Mouse (Mus musculus) stomach, embryonic 16.5 days (tissue): Measurements from ENCODE around the gene Nkapd1. TPM values are rescaled to one million over a fixed set of nuclear protein-coding genes. Genes with fewer than 3 reads are reported as not detected.

ENCODE experiments used
- ATAC-seq: fragments of 200-750 bp; cut with Nextera tagmentation; 2 replicates; pipeline ENCODE4 v1.8.0; 2017; ENCODE audit warnings: moderate number of reproducible peaks, moderate TSS enrichment; ENCODE audit not compliant: insufficient read depth, low FRiP score
- H3K27ac ChIP-seq: fragments of 300-500 bp; sonication (generic); 2 replicates; pipeline ENCODE4 v1.5.1; 2014; ENCODE audit warnings: low read length
- H3K27me3 ChIP-seq: fragments of 300-500 bp; sonication (generic); 2 replicates; pipeline ENCODE4 v1.6.1; 2014; ENCODE audit warnings: low read length, control low read depth, mixed read lengths; ENCODE audit not compliant: control insufficient read depth, insufficient read depth
- H3K36me3 ChIP-seq: fragments of 300-500 bp; sonication (generic); 2 replicates; pipeline ENCODE4 v1.6.1; 2014; ENCODE audit warnings: low read length; ENCODE audit not compliant: control insufficient read depth, insufficient read depth
- H3K4me1 ChIP-seq: fragments of 300-500 bp; sonication (generic); 2 replicates; pipeline ENCODE4 v1.6.1; 2014; ENCODE audit warnings: low read length, control low read depth, mixed read lengths; ENCODE audit not compliant: control insufficient read depth, insufficient read depth
- H3K4me2 ChIP-seq: fragments of 300-500 bp; sonication (generic); 2 replicates; pipeline ENCODE4 v1.6.1; 2014; ENCODE audit warnings: low read depth, low read length, mixed read lengths
- H3K4me3 ChIP-seq: fragments of 300-500 bp; sonication (generic); replicated peaks from 2 replicates; pipeline ENCODE4 v1.5.1; 2014; ENCODE audit warnings: mild to moderate bottlenecking, low read length
- H3K9ac ChIP-seq: fragments of 300-500 bp; sonication (generic); 2 replicates; pipeline ENCODE4 v1.6.1; 2014; ENCODE audit warnings: low read length
- H3K9me3 ChIP-seq: fragments of 300-500 bp; sonication (generic); replicated peaks from 2 replicates; pipeline ENCODE4 v1.6.1; 2016; ENCODE audit warnings: low read length, control low read depth; ENCODE audit not compliant: control insufficient read depth
- WGBS: fragments of 180-500 bp; shearing (Covaris S2); extraction: QIAGEN DNeasy Blood & Tissue Kit; methylation state at CpG from one replicate; pipeline ENCODE4 v1.1.7; 2014; 5-methylcytosine and 5-hydroxymethylcytosine counted together
- polyA plus RNA-seq: library from polyadenylated mRNA; unstranded; fragments of >200 nt; fragmentation: Nextera tagmentation; extraction: Ambion mirVana; gene quantifications from 2 replicates; pipeline ENCODE4 v1.2.1, GENCODE M21; 2015

The Nkapd1 gene
- polyA plus RNA-seq, 1 experiment from 2014 or later, result 18.2 TPM

GRCm38 (mm10) chr9:50565173-50565572, 52.1 kb downstream of the Nkapd1 start:
- ATAC-seq, result no peak
- no peak overlapping the region for H3K9ac ChIP-seq
- 0 out of 2 replicates have a peak overlapping the region, but pooled peaks have one; percentile 5 for H3K4me2 ChIP-seq
- H3K27ac ChIP-seq, result no peak overlapping the region
- H3K27me3 ChIP-seq, result no peaks in the 10 kb centered on the region
- no peaks in the 10 kb centered on the region for H3K4me1 ChIP-seq
- WGBS, result 71% methylated on average over 7 of the region's 7 CpGs
- no peak overlapping the region for H3K4me3 ChIP-seq
- no peaks in the 10 kb centered on the region for H3K9me3 ChIP-seq
- H3K36me3 ChIP-seq, result no peaks in the 10 kb centered on the region

- Histone ChIP-seq H3K4me2 (no peak overlapping the region), H3K4me3 (no peak overlapping the region), H3K4me1 (no peaks in the 10 kb centered on the region), H3K9ac (no peak overlapping the region), H3K27me3 (no peaks in the 10 kb centered on the region), H3K9me3 (no peaks in the 10 kb centered on the region), H3K36me3 (no peaks in the 10 kb centered on the region), H3K27ac (no peak overlapping the region)
- no peak for ATAC-seq
- 81% methylated on average over 2 of the region's 2 CpGs for WGBS
These were observed 55.3 kb downstream of the Nkapd1 start for GRCm38 (mm10) chr9:50561918-50562360.

- ATAC-seq, result no peak
- H3K4me1 ChIP-seq, result no peaks in the 10 kb centered on the region
- H3K9ac ChIP-seq, result no peak within 1 kb of the TSS
- no peaks in the 10 kb centered on the region for H3K36me3 ChIP-seq
- no peaks in the 10 kb centered on the region for H3K27me3 ChIP-seq
- WGBS, result 87% methylated on average over 38 of the region's 38 CpGs
- H3K27ac ChIP-seq, result no peak within 1 kb of the TSS
- H3K4me3 ChIP-seq, result no peak within 1 kb of the TSS
- no peaks in the 10 kb centered on the region for H3K9me3 ChIP-seq
- no peak within 1 kb of the TSS for H3K4me2 ChIP-seq
These were observed 55.9 kb downstream of the Nkapd1 start, which contains the start of gene Tex12 for GRCm38 (mm10) chr9:50561145-50561917. Gene Tex12 (minus strand): TSS chr9:50561325.

Other genes starting within 250 kb of the Nkapd1 start
- 17.9 and 25.0 TPM in 2 replicates for gene Plet1, start 122.9 kb downstream of the Nkapd1 start, polyA plus RNA-seq
- 85.1 and 91.8 TPM in 2 replicates for gene Pts, start 88.7 kb downstream of the Nkapd1 start, polyA plus RNA-seq
- 21.1 and 24.3 TPM in 2 replicates for gene Il18, start 62.6 kb downstream of the Nkapd1 start, polyA plus RNA-seq
- gene Bco2, start 62.3 kb downstream of the Nkapd1 start, polyA plus RNA-seq, result 2.0 and 2.2 TPM in 2 replicates
- gene Tex12, start 56.1 kb downstream of the Nkapd1 start, polyA plus RNA-seq, result 0.13 TPM in 1 of 2 replicates, not detected in the other
- gene Sdhd, start 13.7 kb downstream of the Nkapd1 start, polyA plus RNA-seq, result 380 and 381 TPM in 2 replicates
- 204 and 234 TPM in 2 replicates for gene Timm8b, start 13.6 kb downstream of the Nkapd1 start, polyA plus RNA-seq
- gene Pih1d2, start 143 bp downstream of the Nkapd1 start, polyA plus RNA-seq, result 3.7 and 3.9 TPM in 2 replicates
- 40.5 and 49.8 TPM in 2 replicates for gene Dlat, start 42.3 kb upstream of the Nkapd1 start, polyA plus RNA-seq
- 8.7 and 9.7 TPM in 2 replicates for gene Dixdc1, start 122.1 kb upstream of the Nkapd1 start, polyA plus RNA-seq
- 13.6 and 14.2 TPM in 2 replicates for gene 2310030G06Rik, start 129.1 kb upstream of the Nkapd1 start, polyA plus RNA-seq
- gene Cryab, start 133.9 kb upstream of the Nkapd1 start, polyA plus RNA-seq, result 104 and 143 TPM in 2 replicates
- 9.0 and 27.1 TPM in 2 replicates for gene Hspb2, start 134.9 kb upstream of the Nkapd1 start, polyA plus RNA-seq
- gene Fdxacb1, start 150.8 kb upstream of the Nkapd1 start, polyA plus RNA-seq, result 11.1 and 11.7 TPM in 2 replicates
- 36.7 and 40.5 TPM in 2 replicates for gene Alg9, start 157.6 kb upstream of the Nkapd1 start, polyA plus RNA-seq
- gene 1110032A03Rik, start 158.1 kb upstream of the Nkapd1 start, polyA plus RNA-seq, result 28.5 and 31.1 TPM in 2 replicates
- 79.3 and 87.5 TPM in 2 replicates for gene Ppp2r1b, start 227.8 kb upstream of the Nkapd1 start, polyA plus RNA-seq